Comparison of ENCODE assay signal across 14 mouse cellular contexts in genomic region chr7:112457920-112458319, GRCm38 (mm10). TPM values are rescaled to one million over a fixed set of nuclear protein-coding genes. Genes with fewer than 3 reads are reported as not detected.
DNase-seq lines count a peak whose midpoint lies in the region; ATAC-seq and TF ChIP-seq lines count a peak whose summit lies in the region.
"Had no signal": no experiment of that assay in that cellular context is flagged by ENCODE, and none has a peak within 500 bp of the region (broad histone marks: within the 10 kb centered on the region; RNA-seq: fewer than 3 reads in every experiment).

No protein-coding gene starts in this region.

- H3K79me3 ChIP-seq in C2C12 (ENCODE audit: low read depth) = peaks cover 52% of the 10 kb centered on the region

- no peaks in the 10 kb centered on the region for H3K36me3 ChIP-seq in forebrain, postnatal 0 days (ENCODE audit: insufficient read depth)
- H3K36me3 ChIP-seq in forebrain, embryonic 11.5 days (ENCODE audit: control insufficient read depth, insufficient read depth, low read length) = no peaks in the 10 kb centered on the region
- H3K36me3 ChIP-seq in limb, embryonic 12.5 days = no peaks in the 10 kb centered on the region
- H3K36me3 ChIP-seq in limb, embryonic 10.5 days = no peaks in the 10 kb centered on the region
- H3K36me3 ChIP-seq in C2C12 (ENCODE audit: control insufficient read depth, insufficient read depth) = no peaks in the 10 kb centered on the region
- H3K36me3 ChIP-seq in stomach, embryonic 15.5 days = no peaks in the 10 kb centered on the region
- H3K36me3 ChIP-seq in hindbrain, postnatal 0 days (ENCODE audit: insufficient read depth, low read length) = no peaks in the 10 kb centered on the region
- H3K36me3 ChIP-seq: embryonic facial prominence, embryonic 13.5 days; heart, embryonic 12.5 days; hindbrain, embryonic 15.5 days had no signal

- no peak overlapping the region for H3K27ac ChIP-seq in forebrain, postnatal 0 days (ENCODE audit: low read depth, low read length)
- no peak overlapping the region for H3K27ac ChIP-seq in forebrain, embryonic 11.5 days (ENCODE audit: low read depth, low read length)
- H3K27ac ChIP-seq in limb, embryonic 12.5 days = peak overlapping the region; percentile 62; the same call in 1 of the 2 replicates
- H3K27ac ChIP-seq in limb, embryonic 10.5 days = no peak overlapping the region
- H3K27ac ChIP-seq in stomach, embryonic 15.5 days = peak overlapping the region; percentile 44; the same call in 1 of the 2 replicates
- H3K27ac ChIP-seq in hindbrain, postnatal 0 days = no peak overlapping the region
- H3K27ac ChIP-seq: embryonic facial prominence, embryonic 13.5 days; hindbrain, embryonic 15.5 days had no signal

- H3K4me1 ChIP-seq in forebrain, postnatal 0 days (ENCODE audit: insufficient read depth) = no peaks in the 10 kb centered on the region
- H3K4me1 ChIP-seq in forebrain, embryonic 11.5 days (replicated peaks; ENCODE audit: control insufficient read depth, insufficient read depth, low read length) = 0 out of 2 replicates have a peak, but pooled peaks cover 3% of the 10 kb centered on the region
- H3K4me1 ChIP-seq in limb, embryonic 12.5 days (replicated peaks) = peaks cover 61% of the 10 kb centered on the region
- H3K4me1 ChIP-seq in limb, embryonic 10.5 days = peaks cover 52% of the 10 kb centered on the region
- H3K4me1 ChIP-seq in stomach, embryonic 15.5 days = peaks cover 47% of the 10 kb centered on the region
- no peaks in the 10 kb centered on the region for H3K4me1 ChIP-seq in hindbrain, postnatal 0 days (ENCODE audit: insufficient read depth, low read length)

- H3K9me3 ChIP-seq in forebrain, postnatal 0 days (ENCODE audit: low read length) = no peaks in the 10 kb centered on the region
- H3K9me3 ChIP-seq in forebrain, embryonic 11.5 days (ENCODE audit: control insufficient read depth, low read length) = no peaks in the 10 kb centered on the region
- no peaks in the 10 kb centered on the region for H3K9me3 ChIP-seq in limb, embryonic 12.5 days
- H3K9me3 ChIP-seq in limb, embryonic 10.5 days (replicated peaks) = no peaks in the 10 kb centered on the region
- no peaks in the 10 kb centered on the region for H3K9me3 ChIP-seq in stomach, embryonic 15.5 days
- no peaks in the 10 kb centered on the region for H3K9me3 ChIP-seq in hindbrain, postnatal 0 days (ENCODE audit: low read length)
- H3K9me3 ChIP-seq: embryonic facial prominence, embryonic 13.5 days; heart, embryonic 12.5 days; hindbrain, embryonic 15.5 days had no signal

- no peak overlapping the region for H3K9ac ChIP-seq in forebrain, postnatal 0 days
- H3K9ac ChIP-seq in forebrain, embryonic 11.5 days (ENCODE audit: low read length) = no peak overlapping the region
- no peak overlapping the region for H3K9ac ChIP-seq in limb, embryonic 12.5 days (replicated peaks)
- H3K9ac ChIP-seq in stomach, embryonic 15.5 days = no peak overlapping the region
- H3K9ac ChIP-seq in hindbrain, postnatal 0 days (replicated peaks; ENCODE audit: low read length) = no peak overlapping the region
- H3K9ac ChIP-seq: embryonic facial prominence, embryonic 13.5 days; heart, embryonic 12.5 days; hindbrain, embryonic 15.5 days had no signal

- H3K79me2 ChIP-seq in C2C12 (ENCODE audit: control insufficient read depth, insufficient read depth) = peaks cover 78% of the 10 kb centered on the region

- WGBS in forebrain, postnatal 0 days = 73% methylated on average over 4 of the region's 4 CpGs
- WGBS in forebrain, embryonic 11.5 days = 88% methylated on average over 4 of the region's 4 CpGs
- WGBS in limb, embryonic 12.5 days = 87% methylated on average over 4 of the region's 4 CpGs
- WGBS in limb, embryonic 10.5 days = 89% methylated on average over 4 of the region's 4 CpGs
- 87% methylated on average over 4 of the region's 4 CpGs for WGBS in stomach, embryonic 15.5 days
- WGBS in hindbrain, postnatal 0 days = 76% methylated on average over 4 of the region's 4 CpGs

- H3ac ChIP-seq in C2C12 (ENCODE audit: control insufficient read depth, insufficient read length, low read depth) = no peak overlapping the region

- no peak overlapping the region for H3K4me2 ChIP-seq in forebrain, postnatal 0 days (ENCODE audit: low read depth)
- H3K4me2 ChIP-seq in forebrain, embryonic 11.5 days (ENCODE audit: low read depth, low read length, severe bottlenecking) = no peak overlapping the region
- H3K4me2 ChIP-seq in limb, embryonic 12.5 days = no peak overlapping the region
- no peak overlapping the region for H3K4me2 ChIP-seq in stomach, embryonic 15.5 days
- no peak overlapping the region for H3K4me2 ChIP-seq in hindbrain, postnatal 0 days (ENCODE audit: low read depth, low read length)
- H3K4me2 ChIP-seq: embryonic facial prominence, embryonic 13.5 days; heart, embryonic 12.5 days; hindbrain, embryonic 15.5 days had no signal

- H3K4me3 ChIP-seq in forebrain, postnatal 0 days (ENCODE audit: low read depth, low read length) = no peak overlapping the region
- H3K4me3 ChIP-seq in forebrain, embryonic 11.5 days (ENCODE audit: low read depth, low read length) = no peak overlapping the region
- no peak overlapping the region for H3K4me3 ChIP-seq in limb, embryonic 12.5 days (replicated peaks)
- H3K4me3 ChIP-seq in limb, embryonic 10.5 days = no peak overlapping the region
- H3K4me3 ChIP-seq in C2C12 (ENCODE audit: insufficient read depth, poor library complexity, severe bottlenecking) = no peak overlapping the region
- H3K4me3 ChIP-seq in stomach, embryonic 15.5 days (replicated peaks) = no peak overlapping the region
- no peak overlapping the region for H3K4me3 ChIP-seq in hindbrain, postnatal 0 days (ENCODE audit: low read length)
- H3K4me3 ChIP-seq: embryonic facial prominence, embryonic 13.5 days; heart, embryonic 12.5 days; hindbrain, embryonic 15.5 days had no signal

- TF ChIP-seq CTCF in forebrain, postnatal 0 days (IDR thresholded peaks at IDR 0.05; ENCODE audit: low read depth) = no peak
- TF ChIP-seq CTCF in C2C12 (IDR thresholded peaks at IDR 0.05; ENCODE audit: control insufficient read depth, insufficient read depth, insufficient read length) = no peak
- TF ChIP-seq CTCF in hindbrain, postnatal 0 days (IDR thresholded peaks at IDR 0.05; ENCODE audit: low read depth) = no peak

- DNase-seq in forebrain, postnatal 0 days = peak; percentile 29
- DNase-seq in forebrain, embryonic 11.5 days (ENCODE audit: low spot score) = no peak
- DNase-seq in limb, embryonic 10.5 days (ENCODE audit: low spot score) = no peak
- no peak for DNase-seq in thymus, adult 18-20 months
- DNase-seq in hindbrain, postnatal 0 days (ENCODE audit: low spot score) = no peak
- DNase-seq: B cell, adult 2 months had no signal

- no peak for ATAC-seq in forebrain, postnatal 0 days
- no peak for ATAC-seq in forebrain, embryonic 11.5 days (replicated peaks; ENCODE audit: low FRiP score)
- ATAC-seq in limb, embryonic 12.5 days (ENCODE audit: insufficient number of reproducible peaks, insufficient read depth, low FRiP score, low TSS enrichment, low read depth) = no peak
- no peak for ATAC-seq in stomach, embryonic 15.5 days (ENCODE audit: insufficient read depth, low FRiP score, low read depth)
- ATAC-seq in hindbrain, postnatal 0 days = no peak
- ATAC-seq: forebrain, embryonic 14.5 days had no signal

- H3K27me3 ChIP-seq in forebrain, postnatal 0 days (ENCODE audit: insufficient read depth, low read length) = no peaks in the 10 kb centered on the region
- no peaks in the 10 kb centered on the region for H3K27me3 ChIP-seq in forebrain, embryonic 11.5 days (ENCODE audit: control insufficient read depth, insufficient read depth, low read length)
- H3K27me3 ChIP-seq in limb, embryonic 12.5 days = no peaks in the 10 kb centered on the region
- H3K27me3 ChIP-seq in limb, embryonic 10.5 days (ENCODE audit: low read depth, poor library complexity, severe bottlenecking) = no peaks in the 10 kb centered on the region
- H3K27me3 ChIP-seq in C2C12 (ENCODE audit: control insufficient read depth, insufficient read depth, insufficient read length) = no peaks in the 10 kb centered on the region
- H3K27me3 ChIP-seq in stomach, embryonic 15.5 days (replicated peaks) = no peaks in the 10 kb centered on the region
- no peaks in the 10 kb centered on the region for H3K27me3 ChIP-seq in hindbrain, postnatal 0 days (ENCODE audit: insufficient read depth, low read length)
- H3K27me3 ChIP-seq: CH12.LX; embryonic facial prominence, embryonic 13.5 days; heart, embryonic 12.5 days; hindbrain, embryonic 15.5 days had no signal

TF ChIP-seq in C2C12, 6 proteins besides CTCF, POLR2A, EP300 and RAD21:
- TF ChIP-seq MAX (IDR thresholded peaks at IDR 0.05) (no peak), CEBPB (IDR thresholded peaks at IDR 0.05; ENCODE audit: low read depth) (peak; percentile 31), MYOD1 (IDR thresholded peaks at IDR 0.05; ENCODE audit: control insufficient read depth, insufficient read length, low read depth) (no peak), MYOG (IDR thresholded peaks at IDR 0.05; ENCODE audit: control insufficient read depth, extremely low read depth, insufficient read length) (no peak)

RNA-seq across cellular contexts. Expression of gene Parva, which starts 30.6 kb away (rescaled TPM):
- total RNA-seq in forebrain, postnatal 0 days (2014; rRNA removed) = 13.9 and 17.6 TPM in 2 replicates
- polyA plus RNA-seq in forebrain, postnatal 0 days (2015; fragmentation: Nextera tagmentation; extraction: Ambion mirVana) = 12.0 and 19.1 TPM in 2 replicates
- 63.6 and 64.5 TPM in 2 replicates for polyA plus RNA-seq in forebrain, embryonic 11.5 days (2014; fragmentation: Nextera tagmentation; extraction: Ambion mirVana)
- polyA plus RNA-seq in limb, embryonic 12.5 days (2016; fragmentation: Nextera tagmentation; extraction: Ambion mirVana) = 82.7 and 92.5 TPM in 2 replicates
- 49.6 and 64.3 TPM in 2 replicates for polyA plus RNA-seq in limb, embryonic 10.5 days (2016; fragmentation: Nextera tagmentation; extraction: Ambion mirVana)
- polyA plus RNA-seq in C2C12 (2012; fragmentation: generic; extraction: Trizol) = 126 TPM
- polyA plus RNA-seq in stomach, embryonic 15.5 days (2015; fragmentation: Nextera tagmentation; extraction: Ambion mirVana) = 101 and 108 TPM in 2 replicates
- 34.0 and 35.9 TPM in 2 replicates for total RNA-seq in hindbrain, postnatal 0 days (2014; rRNA removed)
- polyA plus RNA-seq in hindbrain, postnatal 0 days (2015; fragmentation: Nextera tagmentation; extraction: Ambion mirVana) = 26.3 and 28.8 TPM in 2 replicates

Comparison
In these comparisons a context has a peak if more than half of its experiments do, and no peak if none do; other contexts are left out.
1. H3K27ac ChIP-seq: peak in limb, embryonic 12.5 days (single experiment) and stomach, embryonic 15.5 days (single experiment); none in forebrain, postnatal 0 days (single experiment), forebrain, embryonic 11.5 days (single experiment), limb, embryonic 10.5 days (single experiment) and hindbrain, postnatal 0 days (single experiment).